Mouse (Mus musculus) liver, embryonic 11.5 days (tissue): ENCODE data around the gene Gss. TPM values are rescaled to one million over a fixed set of nuclear protein-coding genes. Genes with fewer than 3 reads are reported as not detected.

ENCODE experiments used
- ATAC-seq: fragments of 200-750 bp; cut with Nextera tagmentation; replicated peaks from 2 replicates; pipeline ENCODE4 v1.8.0; 2017; ENCODE audit warnings: moderate number of reproducible peaks, mild to moderate bottlenecking, moderate TSS enrichment, moderate library complexity; ENCODE audit not compliant: low FRiP score
- DNase-seq: peaks from one replicate; pipeline ENCODE4 v3.0.0-alpha.2; 2017; ENCODE audit warnings: low spot score
- H3K27ac ChIP-seq: fragments of 300-500 bp; sonication (generic); 2 replicates; pipeline ENCODE4 v1.5.1; 2014; ENCODE audit warnings: mild to moderate bottlenecking, low read depth, low read length, control low read depth
- H3K27me3 ChIP-seq: fragments of 300-500 bp; sonication (generic); replicated peaks from 2 replicates; pipeline ENCODE4 v1.6.1; 2014; ENCODE audit warnings: low read length, mixed read lengths; ENCODE audit not compliant: control insufficient read depth, insufficient read depth
- H3K36me3 ChIP-seq: fragments of 300-500 bp; sonication (generic); 2 replicates; pipeline ENCODE4 v1.6.1; 2014; ENCODE audit warnings: mild to moderate bottlenecking, low read length, moderate library complexity, mixed read lengths; ENCODE audit not compliant: control insufficient read depth, insufficient read depth
- H3K4me1 ChIP-seq: fragments of 300-500 bp; sonication (generic); replicated peaks from 2 replicates; pipeline ENCODE4 v1.6.1; 2014; ENCODE audit warnings: low read length, mixed read lengths; ENCODE audit not compliant: control insufficient read depth, insufficient read depth
- H3K4me2 ChIP-seq: fragments of 300-500 bp; sonication (generic); 2 replicates; pipeline ENCODE4 v1.6.1; 2014; ENCODE audit warnings: mild to moderate bottlenecking, control low read depth, moderate library complexity
- H3K4me3 ChIP-seq: fragments of 300-500 bp; sonication (generic); 2 replicates; pipeline ENCODE4 v1.5.1; 2014; ENCODE audit warnings: low read depth, low read length, control low read depth
- H3K9ac ChIP-seq: fragments of 300-500 bp; sonication (generic); 2 replicates; pipeline ENCODE4 v1.6.1; 2014; ENCODE audit warnings: low read depth, low read length, control low read depth
- H3K9me3 ChIP-seq: fragments of 300-500 bp; sonication (generic); 2 replicates; pipeline ENCODE4 v1.6.1; 2016; ENCODE audit warnings: low read length, inconsistent platforms, mixed read lengths; ENCODE audit not compliant: control insufficient read depth
- WGBS: fragments of 180-500 bp; shearing (Covaris S2); extraction: QIAGEN DNeasy Blood & Tissue Kit; methylation state at CpG from one replicate; pipeline ENCODE4 v1.1.7; 2014; 5-methylcytosine and 5-hydroxymethylcytosine counted together
- polyA plus RNA-seq: library from polyadenylated mRNA; unstranded; fragments of >200 nt; fragmentation: Nextera tagmentation; extraction: Ambion mirVana; gene quantifications from 2 replicates; pipeline ENCODE4 v1.2.1, GENCODE M21; 2014

Gene Gss
- polyA plus RNA-seq, 1 experiment from 2014 or later = 60.5 TPM

- WGBS = 84% methylated on average over 4 of the region's 4 CpGs
- Histone ChIP-seq H3K4me3 (no peak overlapping the region), H3K9me3 (no peaks in the 10 kb centered on the region), H3K27ac (no peak overlapping the region), H3K4me2 (no peak overlapping the region), H3K4me1 (no peaks in the 10 kb centered on the region), H3K9ac (no peak overlapping the region), H3K27me3 (no peaks in the 10 kb centered on the region), H3K36me3 (peaks cover 4% of the 10 kb centered on the region; the same call in 1 of the 2 replicates)
- ATAC-seq (no peak), DNase-seq (no peak)
These were observed 17.9 kb downstream of the Gss start for GRCm38 (mm10) chr2:155574700-155575099.

GRCm38 (mm10) chr2:155573996-155574395 is 18.6 kb downstream of the Gss start:
- H3K36me3 ChIP-seq = peaks cover 4% of the 10 kb centered on the region; the same call in 1 of the 2 replicates
- H3K9ac ChIP-seq = no peak overlapping the region
- H3K27ac ChIP-seq = no peak overlapping the region

GRCm38 (mm10) chr2:155573001-155573400 is 19.6 kb downstream of the Gss start:
- peaks cover 4% of the 10 kb centered on the region; the same call in 1 of the 2 replicates for H3K36me3 ChIP-seq
- no peak for ATAC-seq
- H3K4me1 ChIP-seq = no peaks in the 10 kb centered on the region
- no peak overlapping the region for H3K27ac ChIP-seq
- H3K4me3 ChIP-seq = no peak overlapping the region
- H3K27me3 ChIP-seq = no peaks in the 10 kb centered on the region
- whole genome bisulfite sequencing = 88% methylated on average over 9 of the region's 9 CpGs
- no peak overlapping the region for H3K9ac ChIP-seq
- no peaks in the 10 kb centered on the region for H3K9me3 ChIP-seq
- DNase-seq = no peak
- no peak overlapping the region for H3K4me2 ChIP-seq

More at GRCm38 (mm10) chr2:155573996-155574395, 18.6 kb downstream of the Gss start:
- no peak for DNase-seq
- Histone ChIP-seq H3K4me3 (no peak overlapping the region), H3K27me3 (no peaks in the 10 kb centered on the region), H3K4me2 (no peak overlapping the region), H3K9me3 (no peaks in the 10 kb centered on the region), H3K4me1 (no peaks in the 10 kb centered on the region)
- 89% methylated on average over 7 of the region's 7 CpGs for WGBS
- no peak for ATAC-seq

GRCm38 (mm10) chr2:155569223-155569807 is 23.3 kb downstream of the Gss start:
- no peak overlapping the region for H3K4me3 ChIP-seq
- WGBS = 52% methylated on average over 3 of the region's 3 CpGs
- ATAC-seq (no peak), DNase-seq (no peak)
- no peak overlapping the region for H3K27ac ChIP-seq
- H3K9ac ChIP-seq = no peak overlapping the region
- no peaks in the 10 kb centered on the region for H3K9me3 ChIP-seq
- H3K4me1 ChIP-seq = no peaks in the 10 kb centered on the region
- H3K4me2 ChIP-seq = no peak overlapping the region
- peaks cover 3% of the 10 kb centered on the region for H3K36me3 ChIP-seq
- no peaks in the 10 kb centered on the region for H3K27me3 ChIP-seq

- Histone ChIP-seq H3K27me3 (no peaks in the 10 kb centered on the region), H3K9ac (no peak overlapping the region), H3K4me3 (no peak overlapping the region), H3K4me1 (no peaks in the 10 kb centered on the region), H3K4me2 (no peak overlapping the region), H3K9me3 (no peaks in the 10 kb centered on the region), H3K27ac (no peak overlapping the region), H3K36me3 (peaks cover 3% of the 10 kb centered on the region)
- 69% methylated on average over 5 of the region's 5 CpGs for WGBS
- ATAC-seq (no peak), DNase-seq (no peak)
These were observed 24.9 kb downstream of the Gss start for GRCm38 (mm10) chr2:155567751-155568150.

GRCm38 (mm10) chr2:155562934-155563333 is 29.7 kb downstream of the Gss start:
- no peaks in the 10 kb centered on the region for H3K4me1 ChIP-seq
- H3K36me3 ChIP-seq = peaks cover 3% of the 10 kb centered on the region
- H3K9me3 ChIP-seq = no peaks in the 10 kb centered on the region
- H3K4me2 ChIP-seq = no peak overlapping the region
- H3K4me3 ChIP-seq = no peak overlapping the region
- WGBS = 79% methylated on average over 4 of the region's 4 CpGs
- no peaks in the 10 kb centered on the region for H3K27me3 ChIP-seq
- H3K9ac ChIP-seq = no peak overlapping the region
- no peak for ATAC-seq
- H3K27ac ChIP-seq = no peak overlapping the region
- no peak for DNase-seq

- H3K36me3 ChIP-seq = peaks cover 3% of the 10 kb centered on the region
- no peak overlapping the region for H3K4me3 ChIP-seq
- no peaks in the 10 kb centered on the region for H3K9me3 ChIP-seq
- WGBS = 58% methylated on average over 1 of the region's 1 CpGs
- H3K9ac ChIP-seq = no peak overlapping the region
- no peak overlapping the region for H3K27ac ChIP-seq
- no peak for DNase-seq
- no peak for ATAC-seq
- H3K27me3 ChIP-seq = no peaks in the 10 kb centered on the region
- no peaks in the 10 kb centered on the region for H3K4me1 ChIP-seq
- no peak overlapping the region for H3K4me2 ChIP-seq
These were observed 30.4 kb downstream of the Gss start for GRCm38 (mm10) chr2:155562209-155562608.

- H3K27ac ChIP-seq = no peak overlapping the region
- DNase-seq (no peak), ATAC-seq (no peak)
- H3K9ac ChIP-seq = no peak overlapping the region
- peaks cover 6% of the 10 kb centered on the region; the same call in 1 of the 2 replicates for H3K4me1 ChIP-seq
- no peaks in the 10 kb centered on the region for H3K27me3 ChIP-seq
- no peaks in the 10 kb centered on the region; the same call in 1 of the 2 replicates for H3K36me3 ChIP-seq
- no peaks in the 10 kb centered on the region for H3K9me3 ChIP-seq
- H3K4me2 ChIP-seq = no peak overlapping the region
- WGBS = 74% methylated on average over 2 of the region's 2 CpGs
- no peak overlapping the region for H3K4me3 ChIP-seq
These were observed 38.1 kb downstream of the Gss start for GRCm38 (mm10) chr2:155554426-155554985.

GRCm38 (mm10) chr2:155552949-155553354 is 39.7 kb downstream of the Gss start:
- Histone ChIP-seq H3K9ac (0 out of 2 replicates have a peak overlapping the region, but pooled peaks have one; percentile 26), H3K27me3 (no peaks in the 10 kb centered on the region), H3K27ac (peak overlapping the region; percentile 76), H3K36me3 (no peaks in the 10 kb centered on the region; the same call in 1 of the 2 replicates), H3K9me3 (no peaks in the 10 kb centered on the region), H3K4me2 (no peak overlapping the region), H3K4me3 (no peak overlapping the region), H3K4me1 (peaks cover 6% of the 10 kb centered on the region; the same call in 1 of the 2 replicates)
- ATAC-seq = peak; percentile 88
- DNase-seq = no peak
